Mouse (Mus musculus) activated CD4-positive, CD25-positive, alpha-beta regulatory T cell, adult 4 months (primary cell): ENCODE results near the gene Hsdl2. TPM values are rescaled to one million over a fixed set of nuclear protein-coding genes. Genes with fewer than 3 reads are reported as not detected.
"Not testable (repeated sequence)": the region's sequence is repeated elsewhere in the genome, so short reads cannot be mapped to it uniquely, and the experiment has no call there.

Experiments used
- ATAC-seq: one replicate; pipeline ENCODE4 v1.8.0; 2017
- polyA plus RNA-seq, 2 experiments: library from polyadenylated mRNA; unstranded; fragments of 100-300 nt; shearing (Covaris generic); gene quantifications; one replicate each; pipeline ENCODE4 v1.2.1; 2017

Gene Hsdl2
- 10 to 100 TPM; 32.6 to 42.3 TPM for polyA plus RNA-seq

GRCm38 (mm10) chr4:59581314-59582185 is at the start of gene Hsdl2:
Gene Hsdl2, plus strand, starts transcription at chr4:59581563.
- ATAC-seq, result peak; percentile 91

- no peak for ATAC-seq
Observed at GRCm38 (mm10) chr4:59533268-59533667, 48.1 kb upstream of the Hsdl2 start.

GRCm38 (mm10) chr4:59535624-59536023 is 45.7 kb upstream of the Hsdl2 start:
- no peak for ATAC-seq

- ATAC-seq, result no peak
Observed at GRCm38 (mm10) chr4:59536281-59536680, 45.1 kb upstream of the Hsdl2 start.

- ATAC-seq, result no peak
Observed at GRCm38 (mm10) chr4:59543006-59543405, 38.4 kb upstream of the Hsdl2 start.

- ATAC-seq, result no peak
Observed at GRCm38 (mm10) chr4:59544654-59545053, 36.7 kb upstream of the Hsdl2 start.

- ATAC-seq, result peak; percentile 44
Observed at GRCm38 (mm10) chr4:59546285-59547071, 34.9 kb upstream of the Hsdl2 start.

GRCm38 (mm10) chr4:59547136-59547889 is 34.0 kb upstream of the Hsdl2 start:
- ATAC-seq, result no peak

GRCm38 (mm10) chr4:59548011-59548559 is 33.3 kb upstream of the Hsdl2 start:
- ATAC-seq, result no peak

- peak; percentile 60 for ATAC-seq
Observed at GRCm38 (mm10) chr4:59548560-59549174, 32.7 kb upstream of the Hsdl2 start.

- peak; percentile 52 for ATAC-seq
Observed at GRCm38 (mm10) chr4:59549175-59549976, 32.0 kb upstream of the Hsdl2 start, which contains the start of gene Ptbp3. Gene Ptbp3, minus strand, starts transcription at chr4:59549364.

GRCm38 (mm10) chr4:59549977-59550560 is 31.3 kb upstream of the Hsdl2 start:
- ATAC-seq, result no peak

GRCm38 (mm10) chr4:59551901-59552300 is 29.5 kb upstream of the Hsdl2 start:
- ATAC-seq, result no peak

GRCm38 (mm10) chr4:59552835-59553234 is 28.5 kb upstream of the Hsdl2 start:
- ATAC-seq, result no peak

- ATAC-seq, result no peak
Observed at GRCm38 (mm10) chr4:59553576-59553975, 27.8 kb upstream of the Hsdl2 start.

- no peak for ATAC-seq
Observed at GRCm38 (mm10) chr4:59555177-59555576, 26.2 kb upstream of the Hsdl2 start.

- not testable (repeated sequence) for ATAC-seq
Observed at GRCm38 (mm10) chr4:59557343-59557742, 24.0 kb upstream of the Hsdl2 start.

GRCm38 (mm10) chr4:59558096-59558720 is 23.2 kb upstream of the Hsdl2 start:
- ATAC-seq, result no peak

GRCm38 (mm10) chr4:59560141-59560540 is 21.2 kb upstream of the Hsdl2 start:
- no peak for ATAC-seq

GRCm38 (mm10) chr4:59564128-59564527 is 17.2 kb upstream of the Hsdl2 start:
- no peak for ATAC-seq
